Mouse (Mus musculus): Measurements from ENCODE around the gene Tldc1.

DNA sequence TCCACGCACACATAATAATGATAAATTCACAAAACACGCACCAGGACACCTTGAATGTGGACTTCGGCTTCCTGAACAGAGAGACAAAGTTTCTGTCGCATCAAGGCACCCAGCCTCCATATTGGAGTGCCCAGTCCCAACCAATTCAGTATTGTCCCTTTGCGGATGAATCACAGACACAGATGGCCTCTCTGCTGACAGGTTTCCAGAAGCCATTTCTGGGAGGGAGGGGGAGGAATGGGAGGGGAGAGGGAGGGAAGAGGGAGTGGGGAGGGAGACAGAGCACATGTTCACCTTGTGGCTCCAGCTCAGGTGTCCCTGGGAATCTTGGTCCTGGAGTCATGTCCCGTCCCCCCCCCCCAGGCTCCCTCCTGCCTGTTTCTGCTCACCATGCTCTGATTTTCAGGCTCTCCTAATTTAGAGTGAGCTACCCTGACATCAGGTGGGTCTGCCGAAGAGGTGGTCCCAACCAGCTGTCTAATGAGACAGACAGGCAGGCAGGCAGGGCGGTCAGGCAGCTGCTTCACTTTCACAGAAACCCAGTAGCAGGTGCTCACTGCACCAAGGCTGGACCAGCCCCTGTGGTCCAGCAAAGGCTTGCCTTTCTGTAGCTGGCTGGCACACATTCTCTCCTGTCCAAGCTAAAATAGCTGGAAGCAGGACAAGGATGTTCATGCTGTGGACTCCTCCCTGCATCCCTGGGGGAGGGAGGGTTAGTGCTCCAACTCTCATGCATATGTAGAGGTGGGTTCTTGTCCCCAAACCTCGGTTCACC is 10.6 kb upstream of the Tldc1 start:
- no peak for TF ChIP-seq CTCF (conservative IDR thresholded peaks at IDR 0.05; ENCODE audit: low read length)
- TF ChIP-seq POU5F1 (IDR thresholded peaks at IDR 0.05; ENCODE audit: borderline replicate concordance, low read length), result no peak
- no peak for TF ChIP-seq NANOG (IDR thresholded peaks at IDR 0.05; ENCODE audit: borderline replicate concordance, low read length)

Data from E14TG2a.4 (cell line).